Mouse (Mus musculus) kidney, embryonic 15.5 days (tissue): ENCODE data around the gene Cep63. TPM values are rescaled to one million over a fixed set of nuclear protein-coding genes. Genes with fewer than 3 reads are reported as not detected.

Experiments used
- polyA plus RNA-seq: library from polyadenylated mRNA; unstranded; fragments of >200 nt; fragmentation: Nextera tagmentation; extraction: Ambion mirVana; gene quantifications from 2 replicates; pipeline ENCODE4 v1.2.1, GENCODE M21; 2015

The Cep63 gene
- polyA plus RNA-seq, 1 experiment from 2014 or later: 61.7 TPM

Other genes with a start within 250 kb of the Cep63 start
- 0.27 and 0.41 TPM in 2 replicates for gene Ky, start 120.8 kb downstream of the Cep63 start, polyA plus RNA-seq
- gene Anapc13, start 238 bp downstream of the Cep63 start, polyA plus RNA-seq: 197 and 211 TPM in 2 replicates
- gene Amotl2, start 90.1 kb upstream of the Cep63 start, polyA plus RNA-seq: 43.3 and 45.1 TPM in 2 replicates
- 19.7 and 19.8 TPM in 2 replicates for gene Ryk, start 208.4 kb upstream of the Cep63 start, polyA plus RNA-seq